Mouse (Mus musculus) liver, adult 2 months (tissue): ENCODE results near the gene Hoxc6.

Source experiments
- CTCF ChIP-seq: fragments of 200-500 bp; IDR thresholded peaks from 2 replicates; pipeline ENCODE4 v1.5.1; 2011; ENCODE audit warnings: low read depth, low read length, control low read depth
- POLR2A ChIP-seq: fragments of 200-500 bp; IDR thresholded peaks from 2 replicates; pipeline ENCODE4 v1.6.1; 2011; ENCODE audit warnings: low read length, control low read depth; ENCODE audit not compliant: insufficient read depth; ENCODE audit errors: extremely low read depth

DNA sequence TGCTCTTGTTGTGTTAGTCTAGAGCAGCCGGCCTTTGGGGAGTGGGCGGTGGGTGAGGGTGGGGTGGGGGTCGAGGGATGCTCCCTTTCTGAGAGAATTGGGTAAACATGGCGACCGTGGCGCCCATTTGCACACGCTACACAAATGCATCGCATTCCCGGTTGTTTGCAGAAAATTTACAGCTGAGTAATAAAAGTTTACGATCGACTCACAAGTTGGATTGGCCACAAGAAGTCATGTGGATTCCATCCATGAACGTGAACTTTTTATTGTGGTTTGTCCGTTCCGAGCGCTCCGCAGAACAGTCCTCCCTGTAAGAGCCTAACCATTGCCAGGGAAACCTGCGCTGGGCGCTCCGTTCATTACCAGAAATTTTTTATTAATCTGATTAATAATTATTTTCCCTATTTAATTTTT lies at the start of gene Hoxc6:
- no peak for TF ChIP-seq POLR2A
- TF ChIP-seq CTCF = no peak
